22 mouse cellular contexts compared by ENCODE assay signal in the genomic region with DNA sequence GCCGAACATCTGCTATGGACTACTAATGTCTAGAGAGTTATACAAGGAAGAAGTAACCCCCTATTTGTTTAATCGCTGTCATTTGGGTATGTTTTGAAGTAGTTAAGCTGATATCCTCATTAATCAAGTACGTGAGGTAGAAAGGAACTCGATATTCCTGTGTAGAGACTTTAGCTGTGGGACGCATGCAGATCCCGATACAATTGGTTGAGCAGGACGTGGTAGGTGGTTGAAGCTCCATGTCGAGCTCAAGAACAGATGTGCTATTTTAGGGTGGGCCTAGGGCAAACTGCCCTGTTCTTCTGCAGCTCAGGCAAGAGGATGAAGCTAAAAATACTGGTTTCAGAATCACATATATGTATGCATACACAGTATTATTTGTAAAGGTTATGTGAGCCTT. TPM values are rescaled to one million over a fixed set of nuclear protein-coding genes. Genes with fewer than 3 reads are reported as not detected.
A peak's percentile ranks its signal among the peaks of the same experiment; 100 is the strongest.
DNase-seq lines count a peak whose midpoint lies in the region; ATAC-seq lines count a peak whose summit lies in the region.
"Had no signal": no experiment of that assay in that cellular context is flagged by ENCODE, and none has a peak within 500 bp of the region (broad histone marks: within the 10 kb centered on the region; RNA-seq: fewer than 3 reads in every experiment).

No protein-coding gene starts in this region.

- H3K9me3 ChIP-seq in kidney, embryonic 15.5 days (replicated peaks): no peaks in the 10 kb centered on the region
- no peaks in the 10 kb centered on the region for H3K9me3 ChIP-seq in stomach, embryonic 15.5 days
- no peaks in the 10 kb centered on the region for H3K9me3 ChIP-seq in stomach, embryonic 16.5 days (replicated peaks; ENCODE audit: control insufficient read depth, low read length)
- H3K9me3 ChIP-seq: embryonic facial prominence, embryonic 13.5 days; embryonic facial prominence, embryonic 15.5 days; forebrain, embryonic 10.5 days; forebrain, embryonic 12.5 days had no signal

- no peak overlapping the region for H3K9ac ChIP-seq in kidney, embryonic 15.5 days
- H3K9ac ChIP-seq in stomach, embryonic 15.5 days: no peak overlapping the region
- no peak overlapping the region for H3K9ac ChIP-seq in stomach, embryonic 16.5 days (ENCODE audit: low read length)
- H3K9ac ChIP-seq: embryonic facial prominence, embryonic 13.5 days; embryonic facial prominence, embryonic 15.5 days; forebrain, embryonic 12.5 days had no signal

- no peak overlapping the region for H3K27ac ChIP-seq in kidney, embryonic 15.5 days
- H3K27ac ChIP-seq in stomach, embryonic 15.5 days: peak overlapping the region; percentile 28; the same call in 1 of the 2 replicates
- H3K27ac ChIP-seq in stomach, embryonic 16.5 days (ENCODE audit: low read length): peak overlapping the region; percentile 67
- H3K27ac ChIP-seq: embryonic facial prominence, embryonic 13.5 days; embryonic facial prominence, embryonic 15.5 days; forebrain, embryonic 10.5 days; forebrain, embryonic 12.5 days had no signal

- no peak overlapping the region for H3K4me3 ChIP-seq in kidney, embryonic 15.5 days (replicated peaks)
- no peak overlapping the region for H3K4me3 ChIP-seq in stomach, embryonic 15.5 days (replicated peaks)
- no peak overlapping the region for H3K4me3 ChIP-seq in stomach, embryonic 16.5 days (replicated peaks; ENCODE audit: low read length)
- H3K4me3 ChIP-seq: embryonic facial prominence, embryonic 13.5 days; embryonic facial prominence, embryonic 15.5 days; erythroblast, embryonic 14.5 days; forebrain, embryonic 10.5 days; forebrain, embryonic 12.5 days had no signal

- no peak for DNase-seq in kidney, postnatal 10 days
- DNase-seq in left cerebral cortex, postnatal 4 days: no peak
- DNase-seq in thymus, adult 18-20 months: no peak
- DNase-seq: adrenal gland, adult 2 months; adrenal gland, postnatal 10 days; adrenal gland, postnatal 25 days; cerebellum, adult 11 months; cerebellum, adult 18-20 months; cerebellum, adult 8-10 months; cerebellum, adult 9-11 months; cerebellum, postnatal 14 days; cerebellum, postnatal 36 days; embryo, embryonic 11 days had no signal

- peaks cover 10% of the 10 kb centered on the region for H3K4me1 ChIP-seq in kidney, embryonic 15.5 days
- no peaks in the 10 kb centered on the region; the same call in 1 of the 2 replicates for H3K4me1 ChIP-seq in stomach, embryonic 15.5 days
- H3K4me1 ChIP-seq in stomach, embryonic 16.5 days (ENCODE audit: control insufficient read depth, insufficient read depth, low read length): no peaks in the 10 kb centered on the region
- H3K4me1 ChIP-seq: forebrain, embryonic 12.5 days had no signal

- ATAC-seq in kidney, embryonic 15.5 days (replicated peaks; ENCODE audit: low FRiP score): 0 out of 2 replicates have a peak, but pooled peaks have one; percentile 52
- no peak for ATAC-seq in stomach, embryonic 15.5 days (ENCODE audit: insufficient read depth, low FRiP score, low read depth)
- no peak for ATAC-seq in stomach, embryonic 16.5 days (ENCODE audit: insufficient read depth, low FRiP score)
- ATAC-seq: forebrain, embryonic 14.5 days had no signal

- intact Hi-C loops in left cerebral cortex, postnatal 4 days (cut with DNase I): no loop called here

- WGBS in kidney, embryonic 15.5 days: 37% methylated on average over 8 of the region's 8 CpGs
- WGBS in stomach, embryonic 15.5 days: 50% methylated on average over 8 of the region's 8 CpGs
- WGBS in stomach, embryonic 16.5 days: 44% methylated on average over 8 of the region's 8 CpGs

- H3K36me3 ChIP-seq in kidney, embryonic 15.5 days: no peaks in the 10 kb centered on the region
- H3K36me3 ChIP-seq in stomach, embryonic 15.5 days: no peaks in the 10 kb centered on the region
- no peaks in the 10 kb centered on the region for H3K36me3 ChIP-seq in stomach, embryonic 16.5 days (ENCODE audit: control insufficient read depth, insufficient read depth, low read length)
- H3K36me3 ChIP-seq: embryonic facial prominence, embryonic 13.5 days; embryonic facial prominence, embryonic 15.5 days; forebrain, embryonic 10.5 days; forebrain, embryonic 12.5 days had no signal

- H3K27me3 ChIP-seq in kidney, embryonic 15.5 days: no peaks in the 10 kb centered on the region
- H3K27me3 ChIP-seq in stomach, embryonic 15.5 days (replicated peaks): no peaks in the 10 kb centered on the region
- no peaks in the 10 kb centered on the region for H3K27me3 ChIP-seq in stomach, embryonic 16.5 days (ENCODE audit: control insufficient read depth, insufficient read depth, low read length)
- H3K27me3 ChIP-seq: embryonic facial prominence, embryonic 13.5 days; embryonic facial prominence, embryonic 15.5 days; forebrain, embryonic 12.5 days had no signal

- no peak overlapping the region for H3K4me2 ChIP-seq in kidney, embryonic 15.5 days
- H3K4me2 ChIP-seq in stomach, embryonic 15.5 days: 0 out of 2 replicates have a peak overlapping the region, but pooled peaks have one; percentile 5
- no peak overlapping the region for H3K4me2 ChIP-seq in stomach, embryonic 16.5 days (ENCODE audit: low read depth, low read length)
- H3K4me2 ChIP-seq: embryonic facial prominence, embryonic 13.5 days; embryonic facial prominence, embryonic 15.5 days; forebrain, embryonic 12.5 days had no signal

RNA-seq across cellular contexts. Expression of a gene that starts 25.7 kb away (rescaled TPM):
- polyA plus RNA-seq in kidney, embryonic 15.5 days (2015; fragmentation: Nextera tagmentation; extraction: Ambion mirVana): 1.8 and 2.1 TPM in 2 replicates
- 2.7 and 2.9 TPM in 2 replicates for polyA plus RNA-seq in stomach, embryonic 15.5 days (2015; fragmentation: Nextera tagmentation; extraction: Ambion mirVana)
- polyA plus RNA-seq in stomach, embryonic 16.5 days (2015; fragmentation: Nextera tagmentation; extraction: Ambion mirVana): 2.7 and 3.1 TPM in 2 replicates
- 100 to 1,000 TPM; 195 to 197 TPM for total RNA-seq in left cerebral cortex, postnatal 4 days (2021)

RNA-seq across cellular contexts. Expression of a gene that starts 29.8 kb away (rescaled TPM):
- polyA plus RNA-seq in kidney, embryonic 15.5 days (2015; fragmentation: Nextera tagmentation; extraction: Ambion mirVana): 111 and 126 TPM in 2 replicates
- 130 and 138 TPM in 2 replicates for polyA plus RNA-seq in stomach, embryonic 15.5 days (2015; fragmentation: Nextera tagmentation; extraction: Ambion mirVana)
- 115 and 119 TPM in 2 replicates for polyA plus RNA-seq in stomach, embryonic 16.5 days (2015; fragmentation: Nextera tagmentation; extraction: Ambion mirVana)
- 10 to 100 TPM; 61.6 to 71.9 TPM for total RNA-seq in left cerebral cortex, postnatal 4 days (2021)

RNA-seq across cellular contexts. Expression of a gene that starts 31.2 kb away (rescaled TPM):
- 18.9 and 23.1 TPM in 2 replicates for polyA plus RNA-seq in kidney, embryonic 15.5 days (2015; fragmentation: Nextera tagmentation; extraction: Ambion mirVana)
- polyA plus RNA-seq in stomach, embryonic 15.5 days (2015; fragmentation: Nextera tagmentation; extraction: Ambion mirVana): 18.1 and 23.1 TPM in 2 replicates
- 16.3 and 19.0 TPM in 2 replicates for polyA plus RNA-seq in stomach, embryonic 16.5 days (2015; fragmentation: Nextera tagmentation; extraction: Ambion mirVana)
- total RNA-seq in left cerebral cortex, postnatal 4 days (2021): 10 to 100 TPM; 23.9 to 24.7 TPM
